Mouse (Mus musculus): ENCODE data around the gene Vmn2r55. TPM values are rescaled to one million over a fixed set of nuclear protein-coding genes. Genes with fewer than 3 reads are reported as not detected.
"Not testable (repeated sequence)": the region's sequence is repeated elsewhere in the genome, so short reads cannot be mapped to it uniquely, and the experiment has no call there.

Gene Vmn2r55
- not detected in 2 replicates for polyA plus RNA-seq (2015; fragmentation: Nextera tagmentation; extraction: Ambion mirVana)

- not testable (repeated sequence) for H3K27ac ChIP-seq (replicated peaks); H3K27me3 ChIP-seq; H3K9me3 ChIP-seq (replicated peaks); H3K9ac ChIP-seq; H3K36me3 ChIP-seq (replicated peaks); H3K4me1 ChIP-seq (replicated peaks); H3K4me3 ChIP-seq (replicated peaks); ATAC-seq (ENCODE audit: insufficient read depth); H3K4me2 ChIP-seq
- 66% methylated on average over 3 of the region's 3 CpGs for WGBS (ENCODE audit: insufficient replicate concordance)
Measured at GRCm38 (mm10) chr7:12684903-12685302, at the start of gene Vmn2r55. TSS of gene Vmn2r55 (minus strand) at chr7:12685003.

- H3K27ac ChIP-seq (replicated peaks); H3K27me3 ChIP-seq; ATAC-seq (ENCODE audit: insufficient read depth); H3K4me1 ChIP-seq (replicated peaks); H3K9me3 ChIP-seq (replicated peaks); H3K36me3 ChIP-seq (replicated peaks); H3K4me3 ChIP-seq (replicated peaks); H3K4me2 ChIP-seq; H3K9ac ChIP-seq: not testable (repeated sequence)
- whole genome bisulfite sequencing (ENCODE audit: insufficient replicate concordance): 47% methylated on average over 3 of the region's 4 CpGs
Measured at GRCm38 (mm10) chr7:12640219-12640618, 44.6 kb downstream of the Vmn2r55 start, which contains the start of gene Vmn2r54. TSS of gene Vmn2r54 (minus strand) at chr7:12640319.

- no peak within 1 kb of the TSS for H3K4me2 ChIP-seq
- H3K4me1 ChIP-seq (replicated peaks): no peaks in the 10 kb centered on the region
- no peak within 1 kb of the TSS for H3K4me3 ChIP-seq (replicated peaks)
- no peaks in the 10 kb centered on the region for H3K27me3 ChIP-seq
- no peaks in the 10 kb centered on the region for H3K36me3 ChIP-seq (replicated peaks)
- no peak within 1 kb of the TSS for H3K27ac ChIP-seq (replicated peaks)
- H3K9ac ChIP-seq: no peak within 1 kb of the TSS
- 0 out of 2 replicates have a peak, but pooled peaks cover 2% of the 10 kb centered on the region for H3K9me3 ChIP-seq (replicated peaks)
- no peak for ATAC-seq (ENCODE audit: insufficient read depth)
Measured at GRCm38 (mm10) chr7:12608688-12609087, 76.1 kb downstream of the Vmn2r55 start, which contains the start of gene Vmn2r53. TSS of gene Vmn2r53 (minus strand) at chr7:12608788.

Other genes with a start within 250 kb of the Vmn2r55 start
- 2.5 and 2.7 TPM in 2 replicates for gene Zfp606, start 206.7 kb downstream of the Vmn2r55 start, polyA plus RNA-seq (2015; fragmentation: Nextera tagmentation; extraction: Ambion mirVana)
- not detected in 2 replicates for gene 2900092C05Rik, start 172.5 kb downstream of the Vmn2r55 start, polyA plus RNA-seq (2015; fragmentation: Nextera tagmentation; extraction: Ambion mirVana)
- gene Vmn2r53, start 76.2 kb downstream of the Vmn2r55 start, polyA plus RNA-seq (2015; fragmentation: Nextera tagmentation; extraction: Ambion mirVana): under 0.01 TPM in 1 of 2 replicates, not detected in the other
- not detected in 2 replicates for gene Vmn2r54, start 44.7 kb downstream of the Vmn2r55 start, polyA plus RNA-seq (2015; fragmentation: Nextera tagmentation; extraction: Ambion mirVana)
- gene Vmn2r56, start 50.0 kb upstream of the Vmn2r55 start, polyA plus RNA-seq (2015; fragmentation: Nextera tagmentation; extraction: Ambion mirVana): not detected in 2 replicates
- 0.24 and 0.44 TPM in 2 replicates for gene Zscan18, start 118.6 kb upstream of the Vmn2r55 start, polyA plus RNA-seq (2015; fragmentation: Nextera tagmentation; extraction: Ambion mirVana)
- 1.6 and 1.9 TPM in 2 replicates for gene Zfp329, start 133.9 kb upstream of the Vmn2r55 start, polyA plus RNA-seq (2015; fragmentation: Nextera tagmentation; extraction: Ambion mirVana)
- 10.8 and 12.3 TPM in 2 replicates for gene Zfp110, start 149.8 kb upstream of the Vmn2r55 start, polyA plus RNA-seq (2015; fragmentation: Nextera tagmentation; extraction: Ambion mirVana)
- 0.47 and 0.62 TPM in 2 replicates for gene Zfp128, start 196.2 kb upstream of the Vmn2r55 start, polyA plus RNA-seq (2015; fragmentation: Nextera tagmentation; extraction: Ambion mirVana)
- gene Zscan22, start 212.8 kb upstream of the Vmn2r55 start, polyA plus RNA-seq (2015; fragmentation: Nextera tagmentation; extraction: Ambion mirVana): 3.4 and 3.9 TPM in 2 replicates
- gene Rps5, start 237.3 kb upstream of the Vmn2r55 start, polyA plus RNA-seq (2015; fragmentation: Nextera tagmentation; extraction: Ambion mirVana): 541 and 547 TPM in 2 replicates
- 0.08 and 0.20 TPM in 2 replicates for gene Rnf225, start 242.4 kb upstream of the Vmn2r55 start, polyA plus RNA-seq (2015; fragmentation: Nextera tagmentation; extraction: Ambion mirVana)

Data from liver, embryonic 15.5 days (tissue).